Mouse (Mus musculus) liver, embryonic 14.5 days (tissue): Measurements from ENCODE around the gene Stk4. TPM values are rescaled to one million over a fixed set of nuclear protein-coding genes. Genes with fewer than 3 reads are reported as not detected.

Experiments used
- ATAC-seq: fragments of 200-750 bp; cut with Nextera tagmentation; 2 replicates; pipeline ENCODE4 v1.8.0; 2017; ENCODE audit warnings: moderate number of reproducible peaks, mild to moderate bottlenecking, moderate library complexity; ENCODE audit not compliant: insufficient read depth
- DNase-seq, 3 experiments: peaks; one replicate each; pipeline ENCODE4 v3.0.0-alpha.2; 2012 to 2013; ENCODE audit warnings: low read depth in 3 of 3, low spot score in 3 of 3
- H3K27ac ChIP-seq: fragments of 300-500 bp; sonication (generic); 2 replicates; pipeline ENCODE4 v1.5.1; 2014; ENCODE audit warnings: moderate library complexity, mild to moderate bottlenecking, control low read depth, inconsistent platforms
- H3K27me3 ChIP-seq: fragments of 300-500 bp; sonication (generic); 2 replicates; pipeline ENCODE4 v1.6.1; 2014; ENCODE audit warnings: mild to moderate bottlenecking, low read length, moderate library complexity; ENCODE audit not compliant: control insufficient read depth, insufficient read depth
- H3K36me3 ChIP-seq: fragments of 300-500 bp; sonication (generic); replicated peaks from 2 replicates; pipeline ENCODE4 v1.6.1; 2014; ENCODE audit warnings: low read depth; ENCODE audit not compliant: control insufficient read depth, insufficient read depth
- H3K4me1 ChIP-seq, 2 experiments: fragments of 200-500 bp in 1 of 2; fragments of 300-500 bp in 1 of 2; sonication (generic) in 1 of 2; replicated peaks; 2 replicates each; pipeline ENCODE4 v1.6.1; 2012 to 2014; ENCODE audit warnings: antibody characterized with exemption in 1 of 2, inconsistent platforms in 1 of 2, low read length in 1 of 2; ENCODE audit not compliant: control insufficient read depth in 2 of 2, insufficient read depth in 2 of 2
- H3K4me2 ChIP-seq: fragments of 300-500 bp; sonication (generic); 2 replicates; pipeline ENCODE4 v1.6.1; 2014; ENCODE audit warnings: low read depth, mild to moderate bottlenecking, control low read depth, moderate library complexity
- H3K4me3 ChIP-seq, 2 experiments: fragments of 200-500 bp in 1 of 2; fragments of 300-500 bp in 1 of 2; sonication (generic) in 1 of 2; 2 replicates each; pipeline ENCODE4 v1.5.1; 2012 to 2014; ENCODE audit warnings: low read depth in 2 of 2, low read length in 2 of 2, mild to moderate bottlenecking in 2 of 2, control low read depth in 1 of 2, inconsistent platforms in 1 of 2, moderate library complexity in 1 of 2; ENCODE audit not compliant: insufficient read depth in 1 of 2
- H3K9ac ChIP-seq: fragments of 300-500 bp; sonication (generic); replicated peaks from 2 replicates; pipeline ENCODE4 v1.6.1; 2014; ENCODE audit warnings: mild to moderate bottlenecking, control low read depth, moderate library complexity
- H3K9me3 ChIP-seq: fragments of 300-500 bp; sonication (generic); 2 replicates; pipeline ENCODE4 v1.6.1; 2016; ENCODE audit warnings: low read length, mixed read lengths; ENCODE audit not compliant: control insufficient read depth
- CTCF ChIP-seq: IDR thresholded peaks from 2 replicates; pipeline ENCODE4 v1.5.1; 2016; ENCODE audit warnings: antibody characterized with exemption, low read depth, control low read depth
- EP300 ChIP-seq: IDR thresholded peaks from 2 replicates; pipeline ENCODE4 v1.6.1; 2016; ENCODE audit warnings: antibody characterized with exemption, low read depth
- WGBS: fragments of 180-500 bp; shearing (Covaris S2); extraction: QIAGEN DNeasy Blood & Tissue Kit; methylation state at CpG from one replicate; pipeline ENCODE4 v1.1.7; 2014; ENCODE audit not compliant: insufficient replicate concordance; 5-methylcytosine and 5-hydroxymethylcytosine counted together
- polyA plus RNA-seq, 2 experiments: library from polyadenylated mRNA; depleted of rRNA in 1 of 2; stranded (reverse) in 1 of 2; unstranded in 1 of 2; fragments of >200 nt; fragmentation: Nextera tagmentation in 1 of 2; extraction: Ambion mirVana in 1 of 2; gene quantifications; 2 replicates each; pipeline versions ENCODE4 v1.2.1 to v1.2.3; 2012 to 2014

The Stk4 gene
- polyA plus RNA-seq, 2 experiments: 11.8 to 19.6 TPM

GRCm38 (mm10) chr2:164123169-164123766 is 53.1 kb downstream of the Stk4 start:
- Histone ChIP-seq H3K9me3 (no peaks in the 10 kb centered on the region), H3K27ac (no peak overlapping the region), H3K9ac (no peak overlapping the region), H3K27me3 (no peaks in the 10 kb centered on the region), H3K36me3 (no peaks in the 10 kb centered on the region; the same call in 1 of the 2 replicates), H3K4me1 (no peaks in the 10 kb centered on the region), H3K4me3 (no peak overlapping the region), H3K4me2 (no peak overlapping the region)
- ATAC-seq (no peak), DNase-seq (no peak)
- WGBS: 66% methylated on average over 5 of the region's 5 CpGs
- TF ChIP-seq CTCF (no peak), EP300 (no peak)

GRCm38 (mm10) chr2:164126533-164126955 is 56.4 kb downstream of the Stk4 start:
- no peak overlapping the region for H3K4me3 ChIP-seq
- no peaks in the 10 kb centered on the region for H3K9me3 ChIP-seq
- DNase-seq (no peak), ATAC-seq (no peak)
- H3K27ac ChIP-seq: no peak overlapping the region
- TF ChIP-seq CTCF: peak; percentile 30; the same call in 1 of the 2 replicates
- TF ChIP-seq EP300: no peak
- 80% methylated on average over 13 of the region's 13 CpGs for WGBS
- H3K4me1 ChIP-seq: no peaks in the 10 kb centered on the region
- no peak overlapping the region for H3K4me2 ChIP-seq
- H3K27me3 ChIP-seq: no peaks in the 10 kb centered on the region
- no peak overlapping the region for H3K9ac ChIP-seq
- no peaks in the 10 kb centered on the region for H3K36me3 ChIP-seq

- Histone ChIP-seq H3K4me2 (no peak overlapping the region), H3K4me3 (no peak overlapping the region), H3K36me3 (no peaks in the 10 kb centered on the region), H3K4me1 (no peaks in the 10 kb centered on the region), H3K27ac (no peak overlapping the region), H3K27me3 (no peaks in the 10 kb centered on the region), H3K9ac (no peak overlapping the region), H3K9me3 (no peaks in the 10 kb centered on the region)
- no peak for ATAC-seq
- no peak for DNase-seq
- 74% methylated on average over 2 of the region's 2 CpGs for WGBS
- no peak for TF ChIP-seq EP300
- no peak for TF ChIP-seq CTCF
Measured at GRCm38 (mm10) chr2:164127297-164127696, 57.2 kb downstream of the Stk4 start.

DNA sequence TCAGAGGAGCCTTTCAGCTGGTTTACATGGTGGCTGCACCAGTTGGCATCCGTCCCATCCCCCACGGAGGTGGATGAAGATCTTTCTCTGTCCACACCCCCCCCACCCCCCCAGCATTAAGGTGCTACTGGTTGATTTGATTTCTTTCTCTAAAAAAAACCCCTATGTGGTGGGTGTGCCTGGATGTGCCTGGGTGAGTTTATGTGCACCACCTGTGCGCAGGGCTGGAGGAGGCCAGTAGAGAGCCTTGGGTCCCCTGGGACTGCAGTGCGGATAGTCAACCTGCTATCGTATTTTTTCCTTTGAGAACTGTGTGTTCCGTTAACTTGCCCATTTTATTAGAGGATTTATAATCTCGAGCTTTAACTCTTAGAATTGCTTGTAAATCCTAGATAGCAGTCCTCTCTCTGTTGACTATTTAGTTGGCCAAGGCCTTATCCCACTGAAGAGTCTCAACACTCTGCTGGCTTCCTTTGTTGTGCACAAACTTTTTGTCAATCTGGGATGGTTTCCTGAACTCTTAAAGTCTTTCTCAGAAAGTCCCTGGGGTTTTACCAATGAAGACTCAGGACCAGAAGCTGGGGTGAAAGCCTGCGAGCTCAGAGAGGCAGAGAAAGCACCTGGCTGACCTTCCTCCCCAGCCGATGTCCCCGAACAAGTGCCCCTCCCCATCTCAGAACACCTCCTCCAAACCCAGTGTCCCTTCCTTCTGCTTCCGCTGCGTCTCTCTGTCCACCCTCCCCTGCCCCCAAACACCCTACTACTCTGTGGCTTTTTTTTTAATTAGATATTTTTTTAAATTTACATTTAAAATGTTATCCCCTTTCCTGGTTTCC is 58.7 kb downstream of the Stk4 start:
- no peak overlapping the region for H3K27ac ChIP-seq
- no peaks in the 10 kb centered on the region for H3K27me3 ChIP-seq
- H3K36me3 ChIP-seq: no peaks in the 10 kb centered on the region
- no peak for DNase-seq
- WGBS: 81% methylated on average over 12 of the region's 12 CpGs
- no peaks in the 10 kb centered on the region for H3K9me3 ChIP-seq
- no peaks in the 10 kb centered on the region for H3K4me1 ChIP-seq
- H3K9ac ChIP-seq: no peak overlapping the region
- H3K4me2 ChIP-seq: no peak overlapping the region
- no peak overlapping the region for H3K4me3 ChIP-seq
- ATAC-seq: no peak
- no peak for TF ChIP-seq CTCF
- no peak for TF ChIP-seq EP300

GRCm38 (mm10) chr2:164131586-164131985 is 61.5 kb downstream of the Stk4 start:
- Histone ChIP-seq H3K27me3 (no peaks in the 10 kb centered on the region), H3K9ac (no peak overlapping the region), H3K4me1 (no peaks in the 10 kb centered on the region), H3K27ac (no peak overlapping the region), H3K36me3 (no peaks in the 10 kb centered on the region), H3K9me3 (no peaks in the 10 kb centered on the region), H3K4me3 (no peak overlapping the region), H3K4me2 (no peak overlapping the region)
- TF ChIP-seq EP300 (no peak), CTCF (no peak)
- ATAC-seq: no peak
- DNase-seq: no peak
- 77% methylated on average over 1 of the region's 1 CpGs for WGBS
